In the genomic region with DNA sequence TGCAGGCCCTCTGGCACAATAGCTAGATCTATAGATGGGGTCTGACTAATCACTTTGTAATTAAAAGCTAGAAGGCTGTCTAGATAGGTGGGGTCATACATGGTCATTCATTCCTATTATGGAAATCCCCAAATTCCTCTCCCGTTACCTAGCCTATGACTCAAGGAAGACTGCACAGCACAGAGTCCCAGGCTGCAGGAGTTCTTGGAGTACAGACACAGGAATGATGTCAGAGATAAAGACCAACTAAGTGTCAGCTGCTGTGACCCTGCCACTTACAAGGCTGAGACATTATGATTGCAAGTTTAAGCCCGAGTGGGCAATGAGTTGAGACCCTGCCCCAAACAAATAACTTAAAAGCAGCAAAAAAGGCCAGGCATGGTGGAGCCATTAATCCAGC, we compare ENCODE assay signal across 19 mouse cellular contexts.
"Had no signal": no experiment of that assay in that cellular context is flagged by ENCODE, and none has a peak within 500 bp of the region (broad histone marks: within the 10 kb centered on the region; RNA-seq: fewer than 3 reads in every experiment).

No protein-coding gene starts in this region.

- H3K9ac ChIP-seq: limb, embryonic 12.5 days; limb, embryonic 15.5 days; liver, embryonic 14.5 days; liver, postnatal 0 days; lung, embryonic 14.5 days; midbrain, embryonic 12.5 days had no signal

- H3K9me3 ChIP-seq: limb, embryonic 12.5 days; limb, embryonic 15.5 days; midbrain, embryonic 12.5 days had no signal

- ATAC-seq: liver, postnatal 0 days; lung, postnatal 0 days; midbrain, embryonic 16.5 days had no signal

- H3K27ac ChIP-seq: kidney, postnatal 0 days; limb, embryonic 12.5 days; limb, embryonic 15.5 days; liver, embryonic 14.5 days; macrophage; midbrain, embryonic 12.5 days; stomach, postnatal 0 days had no signal

- DNase-seq: kidney, postnatal 25 days; left cerebral cortex, postnatal 4 days; liver, postnatal 0 days; lung, embryonic 14.5 days; right cerebral cortex, adult 18-20 months; right cerebral cortex, postnatal 14 days; right cerebral cortex, postnatal 4 days; thymus, adult 2 months; thymus, postnatal 14 days had no signal

- H3K4me3 ChIP-seq: limb, embryonic 12.5 days; limb, embryonic 15.5 days; midbrain, embryonic 12.5 days had no signal

- H3K4me2 ChIP-seq: limb, embryonic 12.5 days; limb, embryonic 15.5 days; liver, embryonic 11.5 days; lung, embryonic 14.5 days; midbrain, embryonic 12.5 days had no signal

- H3K27me3 ChIP-seq: limb, embryonic 12.5 days; limb, embryonic 15.5 days; midbrain, embryonic 12.5 days had no signal
